Mouse (Mus musculus) midbrain, embryonic 16.5 days (tissue): ENCODE results near the gene Hoxc12. TPM values are rescaled to one million over a fixed set of nuclear protein-coding genes. Genes with fewer than 3 reads are reported as not detected.

Experiments used
- ATAC-seq: fragments of 200-750 bp; cut with Nextera tagmentation; 2 replicates; pipeline ENCODE4 v1.8.0; 2017; ENCODE audit warnings: moderate TSS enrichment
- H3K27ac ChIP-seq: fragments of 300-500 bp; sonication (generic); 2 replicates; pipeline ENCODE4 v1.5.1; 2014; ENCODE audit warnings: mild to moderate bottlenecking, low read length, mixed read lengths
- H3K27me3 ChIP-seq: fragments of 300-500 bp; sonication (generic); 2 replicates; pipeline ENCODE4 v1.6.1; 2014; ENCODE audit warnings: low read depth, low read length, mixed read lengths; ENCODE audit not compliant: control insufficient read depth, insufficient read depth
- H3K36me3 ChIP-seq: fragments of 300-500 bp; sonication (generic); 2 replicates; pipeline ENCODE4 v1.6.1; 2014; ENCODE audit warnings: mild to moderate bottlenecking, low read length, moderate library complexity, mixed read lengths; ENCODE audit not compliant: control insufficient read depth, insufficient read depth
- H3K4me1 ChIP-seq: fragments of 300-500 bp; sonication (generic); 2 replicates; pipeline ENCODE4 v1.6.1; 2014; ENCODE audit warnings: mild to moderate bottlenecking, low read length, mixed read lengths; ENCODE audit not compliant: control insufficient read depth, insufficient read depth
- H3K4me2 ChIP-seq: fragments of 300-500 bp; sonication (generic); 2 replicates; pipeline ENCODE4 v1.6.1; 2014; ENCODE audit warnings: mild to moderate bottlenecking, low read length, mixed read lengths
- H3K4me3 ChIP-seq: fragments of 300-500 bp; sonication (generic); 2 replicates; pipeline ENCODE4 v1.5.1; 2014; ENCODE audit warnings: low read depth, mild to moderate bottlenecking, low read length, moderate library complexity, mixed read lengths
- H3K9ac ChIP-seq: fragments of 300-500 bp; sonication (generic); 2 replicates; pipeline ENCODE4 v1.6.1; 2014; ENCODE audit warnings: low read depth, low read length, mixed read lengths
- H3K9me3 ChIP-seq: fragments of 300-500 bp; sonication (generic); replicated peaks from 2 replicates; pipeline ENCODE4 v1.6.1; 2014; ENCODE audit warnings: mild to moderate bottlenecking, low read length, mixed read lengths; ENCODE audit not compliant: control insufficient read depth, poor library complexity, severe bottlenecking
- WGBS: fragments of 180-500 bp; shearing (Covaris S2); extraction: QIAGEN DNeasy Blood & Tissue Kit; methylation state at CpG from one replicate; pipeline ENCODE4 v1.1.7; 2014; 5-methylcytosine and 5-hydroxymethylcytosine counted together
- polyA plus RNA-seq: library from polyadenylated mRNA; unstranded; fragments of >200 nt; fragmentation: Nextera tagmentation; extraction: Ambion mirVana; gene quantifications from 2 replicates; pipeline ENCODE4 v1.2.1, GENCODE M21; 2015

Hoxc12 gene
- polyA plus RNA-seq, 1 experiment from 2014 or later, result not detected

DNA sequence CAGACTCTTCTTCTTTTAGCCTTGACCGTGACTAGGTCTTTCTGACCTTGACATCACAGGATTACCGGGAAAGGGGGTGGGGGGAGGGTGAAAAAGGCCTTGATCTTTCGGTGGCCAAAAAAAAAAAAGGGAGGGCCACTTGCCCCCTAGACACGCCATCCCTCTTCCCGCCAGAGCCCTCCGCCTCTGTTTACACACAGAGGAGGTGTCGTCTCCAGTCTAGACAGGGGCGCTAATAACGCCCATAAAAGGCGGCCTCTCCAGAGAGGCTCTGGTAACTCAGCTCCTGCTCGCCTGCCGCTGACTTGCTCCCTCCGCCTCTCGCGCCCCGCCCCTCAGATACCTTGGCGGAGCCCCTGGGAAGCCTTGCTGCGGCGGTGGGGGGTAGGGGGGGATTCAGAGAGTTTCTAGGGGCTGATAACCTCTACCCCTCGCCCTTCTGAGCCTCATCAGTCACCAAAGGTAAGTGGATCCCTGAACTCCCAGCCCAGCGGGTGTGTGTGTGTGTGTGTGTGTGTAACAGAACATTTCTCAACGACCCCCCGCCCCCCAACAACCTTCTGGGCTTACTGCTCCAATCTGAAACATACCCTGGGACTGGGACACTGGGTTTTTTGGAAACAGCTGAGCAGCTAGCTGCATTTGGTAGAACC is 4.7 kb upstream of the Hoxc12 start:
- Histone ChIP-seq H3K9ac (no peak overlapping the region), H3K9me3 (no peaks in the 10 kb centered on the region; the same call in 1 of the 2 replicates), H3K27me3 (peaks cover 91% of the 10 kb centered on the region), H3K4me1 (no peaks in the 10 kb centered on the region), H3K27ac (no peak overlapping the region), H3K36me3 (no peaks in the 10 kb centered on the region), H3K4me3 (no peak overlapping the region), H3K4me2 (no peak overlapping the region)
- 2% methylated on average over 23 of the region's 23 CpGs for WGBS
- no peak for ATAC-seq

GRCm38 (mm10) chr15:102934438-102934837 is 2.1 kb upstream of the Hoxc12 start:
- no peak for ATAC-seq
- Histone ChIP-seq H3K9me3 (no peaks in the 10 kb centered on the region; the same call in 1 of the 2 replicates), H3K9ac (no peak overlapping the region), H3K4me2 (no peak overlapping the region), H3K36me3 (no peaks in the 10 kb centered on the region), H3K27ac (no peak overlapping the region), H3K4me1 (no peaks in the 10 kb centered on the region), H3K27me3 (peaks cover 96% of the 10 kb centered on the region), H3K4me3 (no peak overlapping the region)
- WGBS, result 1% methylated on average over 12 of the region's 12 CpGs

- Histone ChIP-seq H3K9me3 (no peaks in the 10 kb centered on the region; the same call in 1 of the 2 replicates), H3K4me3 (no peak overlapping the region), H3K9ac (no peak overlapping the region), H3K36me3 (no peaks in the 10 kb centered on the region), H3K4me2 (no peak overlapping the region), H3K27me3 (peaks cover 96% of the 10 kb centered on the region), H3K27ac (no peak overlapping the region), H3K4me1 (no peaks in the 10 kb centered on the region)
- 2% methylated on average over 25 of the region's 27 CpGs for WGBS
- ATAC-seq, result no peak
Observed at GRCm38 (mm10) chr15:102934897-102935296, 1.7 kb upstream of the Hoxc12 start.

GRCm38 (mm10) chr15:102937036-102937666 is 594 bp downstream of the Hoxc12 start:
- Histone ChIP-seq H3K27ac (no peak overlapping the region), H3K4me3 (no peak overlapping the region), H3K9ac (no peak overlapping the region), H3K4me1 (no peaks in the 10 kb centered on the region), H3K27me3 (peaks cover 96% of the 10 kb centered on the region), H3K9me3 (no peaks in the 10 kb centered on the region; the same call in 1 of the 2 replicates), H3K36me3 (no peaks in the 10 kb centered on the region), H3K4me2 (no peak overlapping the region)
- no peak for ATAC-seq
- 1% methylated on average over 50 of the region's 50 CpGs for whole genome bisulfite sequencing

- Histone ChIP-seq H3K4me3 (no peak overlapping the region), H3K9me3 (no peaks in the 10 kb centered on the region; the same call in 1 of the 2 replicates), H3K9ac (no peak overlapping the region), H3K4me2 (no peak overlapping the region), H3K27ac (no peak overlapping the region), H3K4me1 (no peaks in the 10 kb centered on the region; the same call in 1 of the 2 replicates), H3K27me3 (peaks cover 89% of the 10 kb centered on the region), H3K36me3 (no peaks in the 10 kb centered on the region)
- under 1% methylated on average over 33 of the region's 34 CpGs for WGBS
- no peak for ATAC-seq
Observed at GRCm38 (mm10) chr15:102939256-102940155, 2.9 kb downstream of the Hoxc12 start.

DNA sequence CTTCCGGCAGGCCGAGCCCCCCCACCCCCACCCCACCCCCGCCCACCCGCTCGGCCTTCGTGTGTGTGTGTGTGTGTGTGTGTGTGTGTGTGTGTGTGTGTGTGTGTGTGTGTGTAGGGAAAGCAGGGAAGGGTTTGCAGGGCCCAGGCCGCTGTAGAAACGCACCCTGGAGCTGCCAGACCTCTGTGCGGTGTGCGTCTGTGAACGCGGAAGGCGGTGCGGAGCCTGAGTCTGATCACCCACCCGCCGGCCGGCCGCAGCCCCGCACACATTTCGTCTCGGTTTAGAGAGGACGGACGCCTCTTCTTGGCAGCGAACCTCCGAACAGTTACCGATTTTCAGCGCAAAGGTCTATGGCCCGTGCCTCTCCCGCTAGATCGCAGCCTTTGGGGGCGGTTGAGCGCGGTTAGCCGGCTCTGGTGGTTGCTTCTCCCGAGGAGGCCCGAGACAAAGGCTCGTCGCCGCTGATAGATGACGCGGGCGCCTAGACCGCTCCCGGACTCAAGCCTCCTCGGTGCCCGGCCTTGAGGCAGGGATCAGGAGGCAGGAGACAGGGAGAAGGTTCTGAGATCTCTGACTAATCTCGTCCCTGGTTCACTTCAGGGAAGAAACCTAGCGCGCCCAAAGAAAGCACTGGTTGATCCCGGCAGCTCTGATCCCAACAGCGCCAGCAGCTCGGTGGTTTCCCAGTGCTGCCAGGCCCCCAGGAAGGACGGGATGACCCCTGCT is 6.3 kb downstream of the Hoxc12 start:
- no peak for ATAC-seq
- Histone ChIP-seq H3K27me3 (peaks cover 91% of the 10 kb centered on the region), H3K27ac (no peak overlapping the region), H3K4me2 (peak overlapping the region; percentile 31; the same call in 1 of the 2 replicates), H3K4me3 (peak overlapping the region; percentile 10), H3K36me3 (no peaks in the 10 kb centered on the region), H3K9me3 (no peaks in the 10 kb centered on the region), H3K4me1 (no peaks in the 10 kb centered on the region; the same call in 1 of the 2 replicates), H3K9ac (no peak overlapping the region)
- WGBS, result under 1% methylated on average over 46 of the region's 53 CpGs

DNA sequence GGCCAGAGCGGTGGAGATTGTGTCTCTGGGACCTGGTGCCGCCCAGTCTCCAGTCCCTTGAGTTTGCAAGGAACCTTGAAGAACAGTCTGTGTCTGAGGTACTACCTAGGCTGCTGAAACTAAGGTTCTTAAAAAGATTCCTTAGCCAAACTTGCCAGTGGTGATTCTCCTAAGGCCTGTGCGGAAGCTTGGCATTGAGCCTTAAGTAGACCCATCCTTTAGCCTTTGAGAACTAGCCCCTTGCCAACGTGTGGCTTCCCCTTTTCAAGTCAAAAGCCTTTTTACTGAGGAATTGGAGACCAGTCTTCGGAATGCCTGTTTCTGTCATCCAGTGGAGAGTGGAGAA is 6.9 kb downstream of the Hoxc12 start:
- Histone ChIP-seq H3K9ac (no peak overlapping the region), H3K36me3 (no peaks in the 10 kb centered on the region), H3K4me3 (no peak overlapping the region), H3K27ac (no peak overlapping the region), H3K27me3 (peaks cover 91% of the 10 kb centered on the region), H3K4me1 (no peaks in the 10 kb centered on the region; the same call in 1 of the 2 replicates), H3K4me2 (no peak overlapping the region), H3K9me3 (no peaks in the 10 kb centered on the region)
- WGBS, result 2% methylated on average over 5 of the region's 5 CpGs
- no peak for ATAC-seq

- Histone ChIP-seq H3K36me3 (no peaks in the 10 kb centered on the region), H3K9ac (no peak overlapping the region), H3K4me3 (no peak overlapping the region), H3K4me2 (no peak overlapping the region), H3K4me1 (no peaks in the 10 kb centered on the region; the same call in 1 of the 2 replicates), H3K27me3 (peaks cover 88% of the 10 kb centered on the region), H3K27ac (no peak overlapping the region), H3K9me3 (no peaks in the 10 kb centered on the region)
- ATAC-seq, result no peak
- WGBS, result 11% methylated on average over 22 of the region's 22 CpGs
Observed at GRCm38 (mm10) chr15:102945185-102946077, 8.9 kb downstream of the Hoxc12 start.
